Mouse (Mus musculus): ENCODE measurements around the gene Nudcd3.

GRCm38 (mm10) chr11:6117956-6118355 lies 82.3 kb downstream of the Nudcd3 start:
- TF ChIP-seq EP300 (IDR thresholded peaks at IDR 0.05; ENCODE audit: low read depth) (no peak), CTCF (IDR thresholded peaks at IDR 0.05; ENCODE audit: low read depth) (no peak)

Measured in heart, postnatal 0 days (tissue).